Mouse (Mus musculus) myocyte (in vitro differentiated cells): ENCODE data around the gene Gpat2. TPM values are rescaled to one million over a fixed set of nuclear protein-coding genes. Genes with fewer than 3 reads are reported as not detected.

Source experiments
- H3K27me3 ChIP-seq: one replicate; pipeline ENCODE4 v1.6.1; 2011; ENCODE audit not compliant: control insufficient read depth, insufficient read depth, insufficient read length
- H3K36me3 ChIP-seq: one replicate; pipeline ENCODE4 v1.6.1; 2011; ENCODE audit not compliant: control insufficient read depth, insufficient read depth
- H3K4me2 ChIP-seq: one replicate; pipeline ENCODE4 v1.6.1; 2011; ENCODE audit warnings: low read depth, control low read depth
- H3K4me3 ChIP-seq: one replicate; pipeline ENCODE4 v1.5.1; 2011; ENCODE audit warnings: mild to moderate bottlenecking, control low read depth, moderate library complexity
- H3K79me2 ChIP-seq: one replicate; pipeline ENCODE4 v1.6.1; 2011; ENCODE audit not compliant: control insufficient read depth, insufficient read depth
- H3ac ChIP-seq: one replicate; pipeline ENCODE4 v1.6.1; 2011; ENCODE audit not compliant: control insufficient read depth, insufficient read length
- CEBPB ChIP-seq: IDR thresholded peaks from 2 replicates; pipeline ENCODE4 v1.6.1; 2011; ENCODE audit warnings: mild to moderate bottlenecking, moderate library complexity; ENCODE audit not compliant: poor library complexity, insufficient read depth, severe bottlenecking
- E2F4 ChIP-seq: IDR thresholded peaks from one replicate; pipeline ENCODE4 v1.6.1; 2011; ENCODE audit warnings: mild to moderate bottlenecking, control low read depth, moderate library complexity; ENCODE audit not compliant: insufficient read depth
- MAX ChIP-seq: IDR thresholded peaks from one replicate; pipeline ENCODE4 v1.6.1; 2011; ENCODE audit warnings: low read depth, mild to moderate bottlenecking, control low read depth
- MYOD1 ChIP-seq, 3 experiments: IDR thresholded peaks; one replicate each; pipeline ENCODE4 v1.6.1; 2011; ENCODE audit warnings: control low read depth in 2 of 3, low read depth in 2 of 3, mild to moderate bottlenecking in 2 of 3, moderate library complexity in 1 of 3; ENCODE audit not compliant: insufficient read length in 2 of 3, control insufficient read depth in 1 of 3
- MYOG ChIP-seq, 3 experiments: IDR thresholded peaks; one replicate each; pipeline ENCODE4 v1.6.1; 2011; ENCODE audit warnings: control low read depth in 2 of 3, low read depth in 2 of 3, mild to moderate bottlenecking in 2 of 3; ENCODE audit not compliant: insufficient read length in 2 of 3, control insufficient read depth in 1 of 3, insufficient read depth in 1 of 3
- POLR2A ChIP-seq: IDR thresholded peaks from one replicate; pipeline ENCODE4 v1.6.1; 2011; ENCODE audit warnings: low read depth, mild to moderate bottlenecking, control low read depth, moderate library complexity; ENCODE audit not compliant: insufficient read length
- POLR2AphosphoS2 ChIP-seq: IDR thresholded peaks from one replicate; pipeline ENCODE4 v1.6.1; 2011; ENCODE audit warnings: low read depth, control low read depth; ENCODE audit not compliant: insufficient read length
- REST ChIP-seq: IDR thresholded peaks from one replicate; pipeline ENCODE4 v1.6.1; 2011; ENCODE audit warnings: mild to moderate bottlenecking, control low read depth, moderate library complexity; ENCODE audit not compliant: insufficient read depth, insufficient read length
- SRF ChIP-seq: IDR thresholded peaks from one replicate; pipeline ENCODE4 v1.6.1; 2011; ENCODE audit warnings: low read depth; ENCODE audit not compliant: control insufficient read depth, insufficient read length
- TCF12 ChIP-seq: IDR thresholded peaks from one replicate; pipeline ENCODE4 v1.6.1; 2011; ENCODE audit warnings: mild to moderate bottlenecking, control low read depth; ENCODE audit not compliant: poor library complexity, insufficient read depth, severe bottlenecking
- TCF3 ChIP-seq: IDR thresholded peaks from one replicate; pipeline ENCODE4 v1.6.1; 2011; ENCODE audit warnings: low read depth, control low read depth; ENCODE audit not compliant: insufficient read length
- USF1 ChIP-seq: IDR thresholded peaks from one replicate; pipeline ENCODE4 v1.6.1; 2011; ENCODE audit warnings: low read depth, mild to moderate bottlenecking, control low read depth, moderate library complexity
- polyA plus RNA-seq: library from polyadenylated mRNA; unstranded; fragments of >200 nt; fragmentation: generic; extraction: Trizol; gene quantifications from one replicate; pipeline ENCODE4 v1.2.1, GENCODE M21; 2012; ENCODE audit warnings: missing spikeins

The Gpat2 gene
- polyA plus RNA-seq, 1 experiment = not detected

- no peak overlapping the region for H3ac ChIP-seq
Measured at GRCm38 (mm10) chr2:127416706-127417105, 8.3 kb upstream of the Gpat2 start.

GRCm38 (mm10) chr2:127418266-127418970 lies 6.6 kb upstream of the Gpat2 start:
- H3ac ChIP-seq = no peak overlapping the region
- TF ChIP-seq POLR2AphosphoS2 (no peak), MYOD1 (IDR thresholded peaks at IDR 0.05; ENCODE audit: control insufficient read depth in 1 of 3, insufficient read length in 2 of 3, low read depth in 2 of 3) (no peak), MAX (no peak), TCF12 (no peak), USF1 (no peak), E2F4 (no peak), REST (no peak), TCF3 (no peak), SRF (no peak), POLR2A (no peak), CEBPB (no peak), MYOG (IDR thresholded peaks at IDR 0.05; ENCODE audit: control insufficient read depth in 1 of 3, insufficient read depth in 1 of 3, insufficient read length in 2 of 3, low read depth in 2 of 3) (no peak)
- no peaks in the 10 kb centered on the region for H3K36me3 ChIP-seq
- H3K27me3 ChIP-seq = peaks cover 22% of the 10 kb centered on the region
- no peak overlapping the region for H3K4me3 ChIP-seq
- H3K4me2 ChIP-seq = no peak overlapping the region
- no peaks in the 10 kb centered on the region for H3K79me2 ChIP-seq

More at GRCm38 (mm10) chr2:127416706-127417105, 8.3 kb upstream of the Gpat2 start:
- peaks cover 22% of the 10 kb centered on the region for H3K27me3 ChIP-seq
- no peaks in the 10 kb centered on the region for H3K36me3 ChIP-seq
- TF ChIP-seq CEBPB (no peak), MAX (no peak), POLR2AphosphoS2 (no peak), SRF (no peak), TCF3 (no peak), USF1 (no peak)
- no peak overlapping the region for H3K4me3 ChIP-seq
- H3K79me2 ChIP-seq = no peaks in the 10 kb centered on the region
- no peak overlapping the region for H3K4me2 ChIP-seq

GRCm38 (mm10) chr2:127430238-127430637 lies 5.2 kb downstream of the Gpat2 start:
- Histone ChIP-seq H3K4me2 (no peak overlapping the region), H3K79me2 (no peaks in the 10 kb centered on the region), H3ac (no peak overlapping the region), H3K4me3 (no peak overlapping the region), H3K36me3 (no peaks in the 10 kb centered on the region), H3K27me3 (peaks cover 34% of the 10 kb centered on the region)
- TF ChIP-seq POLR2A (no peak), USF1 (no peak), TCF3 (no peak), SRF (no peak), POLR2AphosphoS2 (no peak), REST (no peak), E2F4 (no peak), TCF12 (no peak), MYOG (IDR thresholded peaks at IDR 0.05; ENCODE audit: control insufficient read depth in 1 of 3, insufficient read depth in 1 of 3, insufficient read length in 2 of 3, low read depth in 2 of 3) (no peak), MAX (no peak), MYOD1 (IDR thresholded peaks at IDR 0.05; ENCODE audit: control insufficient read depth in 1 of 3, insufficient read length in 2 of 3, low read depth in 2 of 3) (no peak), CEBPB (no peak)

GRCm38 (mm10) chr2:127433487-127434295 lies 8.7 kb downstream of the Gpat2 start:
- Histone ChIP-seq H3K79me2 (no peaks in the 10 kb centered on the region), H3K36me3 (no peaks in the 10 kb centered on the region), H3K4me2 (no peak overlapping the region), H3ac (no peak overlapping the region), H3K4me3 (no peak overlapping the region), H3K27me3 (peaks cover 5% of the 10 kb centered on the region)
- TF ChIP-seq TCF12 (no peak), MYOD1 (IDR thresholded peaks at IDR 0.05; ENCODE audit: control insufficient read depth in 1 of 3, insufficient read length in 2 of 3, low read depth in 2 of 3) (no peak), POLR2A (no peak), USF1 (no peak), MAX (no peak), CEBPB (no peak), REST (no peak), TCF3 (no peak), MYOG (IDR thresholded peaks at IDR 0.05; ENCODE audit: control insufficient read depth in 1 of 3, insufficient read depth in 1 of 3, insufficient read length in 2 of 3, low read depth in 2 of 3) (no peak)

GRCm38 (mm10) chr2:127435135-127435534 lies 10.1 kb downstream of the Gpat2 start:
- no peak overlapping the region for H3K4me3 ChIP-seq
- H3K36me3 ChIP-seq = no peaks in the 10 kb centered on the region
- H3K27me3 ChIP-seq = no peaks in the 10 kb centered on the region
- H3ac ChIP-seq = no peak overlapping the region
- H3K79me2 ChIP-seq = no peaks in the 10 kb centered on the region
- TF ChIP-seq TCF12 (no peak), USF1 (no peak), SRF (no peak), MYOG (IDR thresholded peaks at IDR 0.05; ENCODE audit: control insufficient read depth in 1 of 3, insufficient read depth in 1 of 3, insufficient read length in 2 of 3, low read depth in 2 of 3) (no peak), MYOD1 (IDR thresholded peaks at IDR 0.05; ENCODE audit: control insufficient read depth in 1 of 3, insufficient read length in 2 of 3, low read depth in 2 of 3) (no peak), POLR2A (no peak), REST (no peak), CEBPB (no peak), MAX (no peak), E2F4 (no peak), TCF3 (no peak), POLR2AphosphoS2 (no peak)
- H3K4me2 ChIP-seq = no peak overlapping the region
